Mouse (Mus musculus) layer of hippocampus, postnatal 36 days (tissue): Measurements from ENCODE around the gene Pacsin1. TPM values are rescaled to one million over a fixed set of nuclear protein-coding genes. Genes with fewer than 3 reads are reported as not detected.
"Not testable (repeated sequence)": the region's sequence is repeated elsewhere in the genome, so short reads cannot be mapped to it uniquely, and the experiment has no call there.

Experiments used
- DNase-seq, 2 experiments: peaks; one replicate each; pipeline ENCODE4 v3.0.0; 2022
- total RNA-seq, 2 experiments: library from RNA; stranded (reverse); gene quantifications; 2 replicates each; pipeline ENCODE4 v1.2.3; 2021

Pacsin1 gene
- total RNA-seq: 100 to 1,000 TPM; 310 to 319 TPM

DNA sequence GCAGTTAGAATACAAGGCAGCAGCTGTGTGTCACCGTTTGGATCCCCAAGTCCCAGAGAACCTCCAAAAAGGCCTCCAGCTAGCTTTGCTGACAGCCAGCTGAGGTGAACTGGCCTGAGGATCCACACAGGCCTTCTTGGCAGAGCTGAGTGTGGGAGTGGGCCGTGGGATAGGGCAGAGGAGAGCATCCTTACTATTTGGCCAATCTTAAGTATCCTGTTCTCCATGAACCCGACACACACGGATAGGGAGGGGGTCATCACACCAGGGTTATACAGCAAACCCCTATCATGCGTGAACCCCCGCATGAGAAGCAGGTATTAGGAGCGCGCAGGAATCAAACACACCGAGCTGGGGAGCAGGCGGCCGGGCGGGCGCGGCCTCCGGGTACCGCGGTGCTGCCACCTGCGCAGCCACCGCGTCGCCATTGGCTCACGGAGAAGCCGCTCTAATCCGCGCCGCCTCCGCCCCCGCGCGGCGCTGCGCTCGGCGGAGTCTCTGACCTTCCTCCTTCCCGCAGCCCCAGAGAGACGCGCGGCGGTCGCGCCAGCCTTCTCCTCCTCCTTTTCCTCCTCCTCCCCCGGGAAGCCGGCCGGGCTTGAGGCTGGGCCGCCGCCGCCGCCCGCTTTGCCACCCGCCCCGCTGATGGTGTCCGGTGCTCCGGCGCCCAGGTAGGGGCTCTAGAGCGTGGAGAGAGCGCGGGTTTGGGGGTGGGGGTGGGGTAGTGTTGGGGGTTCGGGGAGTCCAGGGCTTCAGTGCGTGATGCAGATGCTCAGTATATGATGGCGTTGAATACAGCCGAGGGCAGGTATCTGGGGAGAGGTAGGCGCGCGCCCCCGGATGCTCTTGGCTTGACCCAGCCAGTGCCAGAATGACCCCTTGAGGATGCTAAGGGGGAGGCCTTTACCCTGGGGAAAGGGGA is at the start of gene Pacsin1:
Pacsin1 (plus strand) TSS at position 421 of the 922 bp plus-strand sequence.
- DNase-seq: peak; percentile 64 to 69

DNA sequence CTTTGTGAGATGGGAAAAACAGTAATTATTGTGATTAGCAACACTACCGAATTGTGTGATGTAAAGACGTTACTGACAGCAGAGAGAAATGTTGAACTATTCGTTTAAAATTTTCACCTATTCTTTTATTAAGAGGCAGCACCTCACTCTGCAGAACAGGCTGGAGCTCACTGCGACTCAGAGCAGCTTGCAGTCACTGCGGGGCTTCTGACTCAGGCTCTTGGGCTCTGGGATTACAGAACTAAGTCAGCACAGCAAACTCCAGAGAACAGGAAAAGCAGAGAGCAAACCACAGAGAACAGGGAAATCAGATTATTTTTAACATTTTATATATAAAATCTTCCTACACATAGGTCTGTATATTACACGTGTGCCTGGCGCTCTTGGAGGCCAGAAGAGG is 45.7 kb upstream of the Pacsin1 start:
- DNase-seq: no peak

DNA sequence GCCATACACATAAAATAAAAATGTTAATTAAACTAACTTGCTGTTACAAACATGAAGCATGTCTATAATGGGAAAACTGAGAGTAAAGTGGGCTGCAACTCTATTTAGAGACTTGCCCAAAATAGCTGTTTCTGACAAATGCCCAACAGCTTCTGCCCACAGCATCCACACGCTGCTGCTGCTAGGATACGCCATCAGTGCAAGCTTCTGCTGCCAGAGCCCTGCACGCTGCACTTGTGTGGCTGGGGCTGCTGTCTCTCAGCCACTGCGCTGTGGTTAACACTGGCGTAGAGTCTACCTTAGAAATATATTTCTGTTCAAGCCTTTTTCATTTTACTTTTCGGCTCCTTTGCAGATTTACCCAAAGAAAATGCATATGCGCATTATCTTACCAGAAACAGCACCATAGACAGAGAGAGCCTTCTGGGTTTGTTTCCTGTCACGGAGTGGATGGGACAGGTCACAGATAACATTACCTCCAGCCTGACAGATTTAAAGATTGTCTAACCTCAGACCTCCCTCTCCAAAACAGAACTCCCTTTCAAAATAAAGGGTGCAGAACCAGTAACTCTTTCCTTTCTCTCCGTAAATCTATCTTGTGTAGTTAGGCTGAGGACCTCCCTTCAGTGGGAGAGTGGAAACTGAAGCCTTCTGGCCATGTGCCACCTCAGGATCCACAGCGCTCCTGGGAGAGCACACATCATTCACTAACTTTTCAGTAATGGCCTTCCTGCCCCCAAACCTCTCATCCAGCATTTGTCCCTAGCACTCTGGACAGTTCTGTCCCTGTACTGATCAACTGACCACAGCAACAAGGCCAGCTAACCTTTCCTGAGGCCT is 44.4 kb upstream of the Pacsin1 start:
- peak; percentile 61 to 66 for DNase-seq

DNA sequence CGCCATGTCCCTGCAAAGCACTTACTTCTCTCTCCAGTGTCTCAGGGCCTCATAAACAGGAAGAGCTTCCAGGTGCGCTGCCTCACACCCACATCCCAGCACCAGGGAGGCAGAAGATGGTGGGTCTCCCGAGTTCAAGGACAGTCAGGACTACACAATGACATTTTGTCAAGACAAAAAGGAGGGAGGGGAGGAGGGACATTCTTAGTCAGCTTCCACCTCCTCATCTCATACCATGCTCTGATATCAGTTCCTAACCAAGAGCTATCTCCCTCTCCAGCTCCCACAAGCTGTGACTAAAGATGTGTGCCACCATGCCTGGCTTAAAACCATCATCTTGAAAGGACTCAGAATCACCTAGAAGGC is 43.8 kb upstream of the Pacsin1 start:
- no peak for DNase-seq

DNA sequence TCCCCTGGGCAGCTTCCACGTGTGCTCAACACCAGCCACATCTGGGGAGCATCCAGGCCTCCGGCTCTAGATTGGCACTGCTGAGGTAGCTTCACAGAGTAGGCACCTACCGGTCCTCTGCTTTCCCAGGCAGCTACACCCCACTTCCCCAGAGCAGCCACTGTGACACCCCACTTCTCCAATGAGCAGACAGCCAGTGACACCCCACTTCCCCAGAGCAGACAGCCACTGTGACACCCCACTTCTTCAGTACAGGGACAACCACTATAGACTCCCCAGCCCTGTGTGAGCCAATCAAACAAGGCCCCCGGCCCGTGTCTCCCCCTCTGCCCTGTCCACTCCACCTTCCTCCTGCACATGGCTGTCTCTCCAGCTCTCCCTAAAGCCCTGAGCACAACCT is 43.3 kb upstream of the Pacsin1 start:
- no peak for DNase-seq

DNA sequence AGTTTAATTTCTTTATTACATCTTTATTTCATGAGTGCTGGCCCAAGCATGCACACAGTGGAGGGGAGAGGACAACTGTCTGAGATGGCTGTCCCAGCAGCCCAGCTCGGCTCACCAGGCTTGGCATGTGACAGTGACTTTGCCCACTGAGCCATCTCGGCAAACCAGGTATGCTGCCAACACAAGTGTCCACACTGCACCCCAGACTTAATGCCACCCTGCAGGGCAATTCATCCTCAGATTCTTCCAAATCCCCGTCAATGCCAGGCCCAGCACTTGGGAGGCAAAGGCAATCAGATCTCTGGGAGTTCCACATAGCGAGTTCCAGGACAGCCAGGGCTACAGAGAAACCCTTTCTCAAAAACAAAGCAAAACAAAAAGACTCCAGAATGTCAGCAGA is 42.3 kb upstream of the Pacsin1 start:
- no peak for DNase-seq

DNA sequence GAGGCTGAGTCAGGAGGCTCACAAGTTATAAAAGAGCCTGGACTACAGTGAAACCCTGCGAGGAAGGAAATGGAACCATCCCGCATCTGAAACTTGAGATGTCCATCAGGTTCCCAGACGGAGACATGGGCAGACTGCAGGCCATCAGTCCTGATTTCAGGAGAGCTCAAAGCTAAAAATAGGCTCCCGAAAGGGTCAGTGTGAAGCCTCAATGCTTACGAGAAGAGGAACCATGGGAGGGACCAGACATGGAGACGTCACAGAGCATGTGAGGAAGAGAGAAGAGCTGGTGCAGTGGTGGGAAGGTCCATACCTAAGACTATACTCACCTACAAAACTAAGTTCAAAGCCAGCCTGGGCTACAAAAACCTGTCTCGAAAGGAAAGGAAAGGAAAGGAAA is 39.9 kb upstream of the Pacsin1 start:
- no peak for DNase-seq

DNA sequence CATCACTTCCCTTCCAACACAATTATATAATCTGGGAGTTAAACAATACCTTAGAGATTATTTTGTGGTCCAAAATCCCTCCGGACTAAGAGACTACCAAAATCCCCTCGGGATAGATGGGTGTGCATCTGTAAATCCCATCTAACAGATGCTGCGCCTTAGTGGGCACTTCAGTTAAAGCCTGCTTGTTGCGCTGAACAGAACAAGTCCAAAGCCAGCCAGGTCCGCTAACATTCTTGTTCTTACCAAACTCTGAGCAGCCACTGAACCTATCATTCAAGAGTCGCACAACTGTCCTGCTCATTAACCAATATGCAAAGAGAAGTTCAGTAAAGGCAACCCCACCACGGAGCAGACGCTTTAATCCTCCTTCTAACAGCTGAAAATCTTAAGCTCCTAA is 34.1 kb upstream of the Pacsin1 start:
- DNase-seq: no peak

DNA sequence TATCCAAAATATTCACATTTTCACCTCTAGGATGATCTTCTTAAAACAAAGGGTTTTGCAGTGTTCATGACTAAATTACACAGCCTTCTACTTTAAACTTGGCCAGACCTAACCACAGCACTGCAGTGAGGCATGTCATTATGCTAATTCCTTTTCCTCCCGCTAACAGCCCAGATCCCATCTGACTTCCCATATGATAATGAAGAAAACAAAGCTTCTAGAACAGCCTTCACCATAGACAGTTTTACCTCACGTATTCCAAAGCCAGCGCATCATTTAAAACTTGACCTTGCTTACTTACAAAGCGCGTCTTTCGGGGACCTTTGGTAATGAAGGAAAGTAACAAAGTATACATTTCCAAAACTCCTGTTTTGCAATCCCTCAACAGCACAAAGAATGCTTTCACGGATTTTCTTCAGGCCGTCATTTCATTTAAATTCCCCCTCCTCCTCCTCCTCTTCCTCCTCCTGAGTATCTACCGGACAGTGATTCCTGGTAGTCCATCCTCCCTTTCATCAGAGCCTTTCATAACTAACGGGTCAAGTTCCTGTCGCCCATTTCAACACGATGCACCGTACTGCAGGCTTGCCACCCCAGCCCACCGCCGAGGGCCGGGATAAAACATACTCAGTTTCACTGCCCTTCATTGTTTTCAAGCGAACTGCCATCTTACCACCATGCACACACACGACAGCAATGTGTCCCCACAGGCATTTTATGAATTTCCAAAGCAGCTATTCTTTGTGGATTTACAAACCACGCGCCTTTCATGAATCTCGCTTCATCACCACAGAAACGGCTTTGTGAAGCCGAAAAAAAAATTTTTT is 33.4 kb upstream of the Pacsin1 start:
- DNase-seq: no peak

DNA sequence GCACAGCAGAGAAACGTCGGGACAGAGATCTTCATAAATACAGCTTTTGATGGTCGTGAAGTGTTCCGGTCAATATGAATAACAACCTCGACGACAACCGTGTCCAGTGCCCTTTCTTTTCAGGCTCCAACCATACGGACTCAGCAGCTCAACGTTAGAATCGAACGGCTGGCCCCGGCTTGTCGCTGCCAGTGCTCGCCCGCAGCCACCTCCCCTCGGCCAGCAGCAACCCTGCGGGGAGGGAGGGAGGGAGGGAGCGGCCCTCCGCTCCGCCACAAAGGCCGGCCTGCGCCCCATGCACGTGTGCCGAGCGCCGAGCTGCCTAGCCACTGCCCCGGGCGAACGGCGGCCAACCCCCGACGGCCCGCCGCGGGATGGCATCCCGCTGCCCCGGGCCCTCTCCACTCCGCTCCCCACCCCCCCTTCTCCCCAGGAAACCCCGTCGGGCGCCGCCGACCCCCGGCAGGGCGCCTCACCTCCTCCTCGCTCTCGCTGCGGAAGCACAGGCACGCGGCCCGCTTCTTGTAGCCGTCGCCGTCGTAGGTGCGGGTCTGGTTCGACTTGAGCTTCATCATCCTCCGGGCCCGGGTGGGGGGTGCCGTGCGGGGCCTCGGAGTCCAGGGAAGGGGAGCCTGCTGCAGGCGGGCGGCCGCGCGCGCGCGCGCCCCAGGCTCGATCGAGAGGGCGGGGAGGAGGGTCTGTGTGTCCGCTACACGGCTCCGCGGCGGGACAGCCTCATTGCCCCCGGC is 32.5 kb upstream of the Pacsin1 start:
- DNase-seq: no peak

DNA sequence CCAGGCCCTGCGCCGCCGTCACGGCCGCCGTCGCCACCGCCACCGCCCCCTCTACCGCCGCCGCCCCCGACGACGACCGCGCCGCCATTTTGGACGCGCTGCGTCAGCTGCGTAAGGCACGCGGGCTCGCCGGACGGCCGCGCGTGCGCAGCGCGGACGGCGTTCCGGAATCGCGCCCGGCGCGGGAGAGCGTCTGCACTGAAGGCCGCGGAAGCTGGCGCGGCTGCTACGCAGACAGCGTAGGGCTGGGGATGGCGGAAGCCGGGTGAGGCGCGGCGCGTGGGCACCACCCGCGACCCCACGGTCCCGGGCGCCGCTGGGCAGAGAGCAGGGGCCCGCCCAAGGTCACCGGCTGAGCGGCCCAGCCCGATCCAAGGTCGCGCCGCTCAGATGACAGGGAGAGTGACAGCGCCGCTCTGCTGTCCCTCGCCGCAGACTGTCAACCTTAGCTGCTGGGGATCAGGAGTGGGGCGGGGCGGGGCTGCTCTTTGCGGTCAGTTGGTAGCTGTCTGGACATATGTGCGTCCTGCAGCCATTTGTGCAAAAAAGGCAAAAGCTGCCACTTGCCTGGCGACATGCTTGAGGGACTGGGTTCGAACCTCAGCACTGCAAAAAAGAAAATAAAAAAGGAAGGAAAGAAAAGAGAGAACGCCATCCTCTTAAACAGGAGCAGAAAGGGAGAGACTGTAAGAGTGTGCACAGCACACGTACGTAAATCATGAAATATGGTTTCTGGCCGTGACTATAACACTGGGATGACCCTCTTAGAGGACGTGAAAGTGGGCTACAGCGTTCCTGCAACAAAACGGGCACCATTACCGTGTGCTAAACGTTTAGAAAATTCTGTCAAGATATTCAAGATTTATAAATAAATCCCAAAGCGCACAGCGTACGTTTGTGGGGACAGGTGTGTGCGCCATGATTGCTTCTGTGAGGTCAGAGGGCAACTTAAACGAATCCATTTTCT is 31.7 kb upstream of the Pacsin1 start, which contains the start of gene Nudt3:
Nudt3 (minus strand) TSS at position 136 of the 967 bp plus-strand sequence.
- DNase-seq: peak; percentile 90 to 91

DNA sequence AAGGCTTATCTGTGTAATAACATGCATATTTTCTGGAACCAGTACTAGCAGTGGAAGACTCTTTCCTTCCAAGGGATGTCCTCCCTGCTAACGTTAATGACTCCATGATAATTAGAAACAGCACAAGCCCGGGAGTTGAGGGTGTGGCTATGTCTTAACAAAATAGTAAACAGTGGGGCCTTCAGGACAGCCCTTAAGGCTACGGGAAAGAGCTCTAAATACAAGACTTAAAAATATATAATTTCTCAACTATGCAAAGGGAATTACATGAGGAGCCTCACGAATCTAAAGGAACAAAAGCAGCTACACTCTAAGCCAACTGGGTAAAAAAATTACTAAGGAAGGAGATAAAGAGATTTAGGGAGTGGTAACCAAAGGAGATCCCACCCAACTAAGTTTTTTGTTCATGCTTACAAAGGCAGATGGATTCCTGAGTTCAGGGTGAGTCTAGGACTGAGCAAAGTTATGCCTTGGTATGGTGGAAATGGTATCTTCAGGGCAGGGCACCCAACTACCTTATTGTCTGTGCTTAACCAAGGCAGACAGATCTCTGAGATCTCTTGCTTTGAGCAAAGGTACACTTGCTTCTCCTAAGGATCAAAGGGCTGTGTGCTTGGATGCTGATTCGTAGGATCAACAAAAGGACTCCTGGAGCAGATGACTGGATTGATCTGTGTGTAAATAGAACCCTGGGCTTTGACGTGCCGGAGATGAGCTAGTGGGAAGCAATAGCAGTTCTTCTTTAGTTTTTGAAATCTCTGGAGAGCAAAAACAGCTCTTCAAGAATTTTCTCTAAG is 29.7 kb upstream of the Pacsin1 start:
- no peak for DNase-seq

DNA sequence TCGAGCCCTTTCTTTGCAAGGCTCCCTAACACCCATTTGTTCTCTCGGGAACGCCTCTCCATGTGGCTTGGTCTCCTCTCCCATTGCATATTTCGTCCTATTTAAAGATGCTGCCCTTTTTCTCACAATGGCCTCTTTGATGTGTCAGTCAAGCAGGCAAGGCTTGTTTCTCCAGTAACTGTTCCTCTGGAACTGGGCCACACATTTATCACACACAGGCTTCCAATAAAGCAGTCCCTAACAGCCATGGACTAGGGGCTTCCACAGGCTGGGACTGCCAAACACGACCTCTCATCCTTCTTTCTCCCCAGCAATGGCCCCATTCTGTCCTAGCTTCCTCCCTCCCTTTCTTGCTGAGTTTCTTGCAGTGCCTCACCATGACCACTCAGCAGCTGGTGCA is 28.6 kb upstream of the Pacsin1 start:
- DNase-seq: no peak

DNA sequence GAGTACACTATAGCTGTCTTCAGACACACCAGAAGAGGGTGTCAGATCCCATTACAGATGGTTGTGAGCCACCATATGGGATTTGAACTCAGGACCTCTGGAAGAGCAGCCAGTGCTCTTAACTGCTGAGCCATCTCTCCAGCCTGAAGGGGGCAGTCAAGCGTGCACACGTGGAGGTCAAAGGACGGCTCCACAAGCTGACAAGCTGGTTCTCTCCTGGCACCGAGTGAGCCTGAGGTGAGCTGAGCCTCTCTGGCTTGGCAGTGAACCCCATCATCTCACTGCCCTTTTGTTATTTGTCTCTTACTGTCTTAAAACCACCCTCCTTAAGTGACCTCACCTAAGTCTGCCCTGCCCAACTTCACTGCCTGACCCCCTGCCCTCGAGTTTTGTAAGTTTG is 27.9 kb upstream of the Pacsin1 start:
- DNase-seq: no peak

DNA sequence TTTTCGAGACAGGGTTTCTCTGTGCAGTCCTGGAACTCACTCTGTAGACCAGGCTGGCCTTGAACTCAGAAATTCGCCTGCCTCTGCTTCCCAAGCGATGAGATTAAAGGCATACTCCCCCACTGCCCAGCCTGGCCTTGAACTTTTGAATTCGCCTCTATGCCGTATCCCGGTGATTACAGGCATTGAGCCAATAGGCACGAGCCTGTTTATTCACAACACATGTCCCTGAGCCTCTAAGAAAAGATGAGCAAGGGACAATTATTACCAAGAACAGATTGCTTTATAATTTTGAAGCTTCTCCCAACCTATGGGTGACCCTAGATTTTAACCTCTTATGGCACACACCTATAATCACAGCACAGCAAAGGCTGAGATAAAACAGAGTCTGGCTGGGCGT is 26.9 kb upstream of the Pacsin1 start:
- no peak for DNase-seq

DNA sequence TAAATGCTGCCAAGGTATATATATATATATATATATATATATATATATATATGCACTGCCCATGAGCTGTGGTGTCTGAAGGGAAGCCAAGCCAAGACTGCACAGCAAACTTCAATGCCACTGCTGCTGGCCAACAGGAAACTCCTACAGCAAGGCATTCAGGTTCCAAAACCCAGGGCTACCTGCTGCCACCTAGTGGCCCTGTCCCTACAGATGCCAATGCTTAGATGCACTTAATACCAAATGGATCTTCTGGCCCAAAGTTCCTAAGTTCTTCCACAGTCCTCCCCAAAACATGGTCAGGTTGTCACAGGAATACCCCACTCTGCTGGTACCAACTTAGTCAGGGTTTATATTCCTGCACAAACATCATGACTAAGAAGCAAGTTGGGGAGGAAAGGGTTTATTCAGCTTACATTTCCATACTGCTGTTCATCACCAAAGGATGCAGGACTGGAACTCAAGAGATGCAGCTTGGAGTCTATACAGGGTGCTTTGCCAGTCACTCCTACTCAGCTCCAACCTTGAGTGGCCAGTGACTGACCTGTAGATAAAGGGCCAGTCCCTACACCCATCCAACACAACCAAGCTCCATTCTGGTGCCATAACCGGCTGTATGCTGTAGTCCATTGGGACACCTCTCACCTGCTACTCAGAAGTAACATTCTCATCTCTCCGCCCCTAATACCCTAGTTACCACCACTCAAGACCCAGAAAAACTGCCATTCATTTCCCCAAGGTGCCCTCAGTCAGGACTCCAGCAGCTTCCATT is 25.9 kb upstream of the Pacsin1 start:
- peak; percentile 69 to 74 for DNase-seq

DNA sequence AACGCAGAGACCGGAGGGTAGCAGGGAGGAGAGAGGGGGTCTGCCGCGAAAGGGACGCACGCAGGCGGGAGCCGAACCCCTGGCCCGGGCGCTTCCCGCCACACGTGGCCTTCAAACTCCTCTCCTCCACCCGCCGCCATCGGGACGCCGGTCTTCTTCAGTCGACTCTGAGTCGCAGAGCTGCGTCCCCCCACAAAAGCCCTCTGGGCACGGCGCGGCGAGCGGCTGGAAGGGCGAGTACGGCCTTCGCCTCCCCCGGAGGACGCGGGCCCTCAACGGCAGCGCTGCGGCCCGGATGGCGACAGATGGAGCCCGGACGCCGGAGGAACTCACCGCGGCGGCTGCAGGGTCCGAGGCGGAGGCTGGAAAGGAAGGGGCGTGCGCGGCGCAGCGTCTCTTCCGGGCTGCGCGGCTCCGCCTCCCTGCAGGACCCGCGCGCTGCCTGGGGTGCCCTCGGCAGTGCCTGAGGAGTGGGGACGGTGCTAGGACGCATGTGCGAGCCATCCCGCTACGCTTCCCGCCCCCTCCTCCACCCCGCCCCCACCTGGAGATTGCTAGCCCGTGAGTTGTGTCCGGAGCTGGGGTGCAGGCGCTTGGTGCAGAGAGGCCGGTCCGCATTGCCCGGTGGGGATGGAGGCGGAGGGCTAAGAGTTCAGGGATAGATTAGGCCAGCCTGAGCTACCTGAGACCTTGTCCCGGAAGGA is 20.3 kb upstream of the Pacsin1 start, which contains the start of gene RPS10-NUDT3:
RPS10-NUDT3 (minus strand) TSS at position 352 of the 704 bp plus-strand sequence.
- peak; percentile 88 to 89 for DNase-seq

DNA sequence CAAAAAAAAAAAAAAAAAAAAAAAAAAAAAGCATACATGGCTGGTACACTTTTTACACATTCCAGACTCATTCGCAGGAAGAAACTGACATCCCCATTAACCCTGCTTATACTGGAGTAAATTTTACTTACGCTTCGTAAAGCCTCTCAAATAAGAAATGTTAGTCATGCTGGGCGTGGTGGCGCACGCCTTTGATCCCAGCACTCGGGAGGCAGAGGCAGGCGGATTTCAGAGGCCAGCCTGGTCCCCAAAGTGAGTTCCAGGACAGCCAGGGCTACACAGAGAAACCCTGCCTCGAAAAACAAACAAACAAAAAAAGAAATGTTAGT is 19.8 kb upstream of the Pacsin1 start:
- not testable (repeated sequence) for DNase-seq
